10 mouse cellular contexts compared by ENCODE assay signal in genomic region chr5:131813331-131813781, GRCm38 (mm10).
DNase-seq lines count a peak whose midpoint lies in the region; ATAC-seq and TF ChIP-seq lines count a peak whose summit lies in the region.
"Had no signal": no experiment of that assay in that cellular context is flagged by ENCODE, and none has a peak within 500 bp of the region (broad histone marks: within the 10 kb centered on the region; RNA-seq: fewer than 3 reads in every experiment).

No protein-coding gene starts in this region.

- no peaks in the 10 kb centered on the region for H3K27me3 ChIP-seq in MEL (ENCODE audit: control insufficient read depth in 1 of 2, insufficient read depth in 2 of 2, low read length in 2 of 2)
- no peaks in the 10 kb centered on the region for H3K27me3 ChIP-seq in kidney, adult 2 months (replicated peaks; ENCODE audit: control insufficient read depth, insufficient read depth, low read length)
- H3K27me3 ChIP-seq in kidney, embryonic 16.5 days (ENCODE audit: insufficient read depth, low read length) = no peaks in the 10 kb centered on the region
- H3K27me3 ChIP-seq: stomach, embryonic 15.5 days had no signal

- peaks cover 7 to 20% of the 10 kb centered on the region in 2 experiments; a peak in 3 of 4 replicates for H3K4me1 ChIP-seq in MEL (ENCODE audit: control insufficient read depth in 1 of 2, insufficient read depth in 2 of 2, low read length in 2 of 2)
- H3K4me1 ChIP-seq in kidney, adult 2 months (ENCODE audit: control insufficient read depth, insufficient read depth, low read length) = no peaks in the 10 kb centered on the region
- 0 out of 2 replicates have a peak, but pooled peaks cover 5% of the 10 kb centered on the region for H3K4me1 ChIP-seq in kidney, embryonic 16.5 days (ENCODE audit: insufficient read depth, low read length)

- H3K9ac ChIP-seq in MEL (ENCODE audit: control insufficient read depth, low read depth, low read length, poor library complexity, severe bottlenecking) = no peak overlapping the region
- no peak overlapping the region for H3K9ac ChIP-seq in kidney, embryonic 16.5 days (replicated peaks; ENCODE audit: low read length)
- H3K9ac ChIP-seq: stomach, embryonic 15.5 days had no signal

- peak overlapping the region; percentile 89 for H3K27ac ChIP-seq in MEL (ENCODE audit: control insufficient read depth, low read depth, low read length)
- no peak overlapping the region for H3K27ac ChIP-seq in kidney, adult 2 months (ENCODE audit: insufficient read depth, low read depth, low read length)
- no peak overlapping the region for H3K27ac ChIP-seq in kidney, embryonic 16.5 days (ENCODE audit: low read length)

- H3K36me3 ChIP-seq in MEL (ENCODE audit: control insufficient read depth in 1 of 2, insufficient read depth in 2 of 2, low read length in 2 of 2) = peaks cover 0 to 5% of the 10 kb centered on the region in 2 experiments; a peak in 2 of 4 replicates
- H3K36me3 ChIP-seq in kidney, adult 2 months (ENCODE audit: control insufficient read depth, insufficient read depth, low read length) = no peaks in the 10 kb centered on the region
- H3K36me3 ChIP-seq in kidney, embryonic 16.5 days (ENCODE audit: insufficient read depth, low read length) = no peaks in the 10 kb centered on the region
- H3K36me3 ChIP-seq: stomach, embryonic 15.5 days had no signal

- no peak for TF ChIP-seq EP300 in MEL (IDR thresholded peaks at IDR 0.05; ENCODE audit: low read depth in 1 of 2, low read length in 2 of 2)

- H3K9me3 ChIP-seq in MEL (replicated peaks; ENCODE audit: insufficient read depth, low read length) = no peaks in the 10 kb centered on the region
- no peaks in the 10 kb centered on the region for H3K9me3 ChIP-seq in kidney, embryonic 16.5 days (ENCODE audit: low read length)
- H3K9me3 ChIP-seq: stomach, embryonic 15.5 days had no signal

- WGBS in kidney, adult 2 months = 63% methylated on average over 7 of the region's 7 CpGs
- 32% methylated on average over 7 of the region's 7 CpGs for WGBS in kidney, embryonic 16.5 days

- no peak for TF ChIP-seq RAD21 in MEL (IDR thresholded peaks at IDR 0.05; ENCODE audit: low read depth, low read length)

- no peak overlapping the region for H3K4me3 ChIP-seq in MEL (ENCODE audit: control insufficient read depth in 1 of 2, insufficient read depth in 1 of 2, low read depth in 2 of 2, low read length in 2 of 2)
- no peak overlapping the region for H3K4me3 ChIP-seq in kidney, adult 2 months (ENCODE audit: insufficient read depth, low read depth, low read length)
- H3K4me3 ChIP-seq in kidney, embryonic 16.5 days (ENCODE audit: low read length) = no peak overlapping the region
- H3K4me3 ChIP-seq: stomach, embryonic 15.5 days had no signal

- H3K4me2 ChIP-seq in kidney, embryonic 16.5 days (replicated peaks; ENCODE audit: low read depth, low read length) = no peak overlapping the region
- H3K4me2 ChIP-seq: stomach, embryonic 15.5 days had no signal

- TF ChIP-seq POLR2A in MEL (IDR thresholded peaks at IDR 0.05; ENCODE audit: control insufficient read depth in 1 of 2, insufficient read depth in 1 of 2, low read depth in 1 of 2, low read length in 2 of 2, poor library complexity in 1 of 2) = no peak
- TF ChIP-seq POLR2A in kidney, adult 2 months (IDR thresholded peaks at IDR 0.05; ENCODE audit: low read depth, low read length) = no peak

- intact Hi-C loops in gastrocnemius, postnatal 36 days (cut with DNase I) = no loop called here

- H3K79me2 ChIP-seq in MEL (ENCODE audit: control insufficient read depth, insufficient read depth, low read length, poor library complexity) = no peaks in the 10 kb centered on the region

- TF ChIP-seq CTCF in MEL (IDR thresholded peaks at IDR 0.05 in 2 of 3, conservative IDR thresholded peaks at IDR 0.05 in 1 of 3; ENCODE audit: control insufficient read depth in 1 of 3, insufficient read depth in 1 of 3, low read depth in 2 of 3, low read length in 3 of 3, poor library complexity in 1 of 3, severe bottlenecking in 1 of 3) = no peak
- TF ChIP-seq CTCF in kidney, adult 2 months (conservative IDR thresholded peaks at IDR 0.05; ENCODE audit: insufficient read depth, insufficient read length, low read depth, low read length) = no peak

- ATAC-seq in kidney, embryonic 16.5 days (ENCODE audit: low FRiP score, low TSS enrichment) = no peak

- peak; percentile 11 for DNase-seq in gastrocnemius, adult 18-20 months (ENCODE audit: low spot score)
- no peak for DNase-seq in gastrocnemius, postnatal 36 days
- peak; percentile 6 for DNase-seq in MEL (ENCODE audit: low read depth, low spot score)
- DNase-seq in gastrocnemius, postnatal 10 days = peak; percentile 14
- DNase-seq in left cerebral cortex, adult 18-20 months (ENCODE audit: low spot score in 2 of 2) = peak; percentile 74 to 79
- no peak for DNase-seq in kidney, adult 2 months
- no peak for DNase-seq in kidney, adult 9 months
- DNase-seq: kidney, postnatal 25 days had no signal

TF ChIP-seq in MEL, 35 proteins besides CTCF, POLR2A, EP300 and RAD21:
- TF ChIP-seq MYC (IDR thresholded peaks at IDR 0.05; ENCODE audit: low read depth, low read length) (no peak), MEF2A (IDR thresholded peaks at IDR 0.05; ENCODE audit: extremely low read depth, insufficient replicate concordance, low read depth, low read length, poor library complexity, severe bottlenecking) (no peak), MXI1 (IDR thresholded peaks at IDR 0.05; ENCODE audit: low read depth, low read length) (no peak), NELFE (IDR thresholded peaks at IDR 0.05; ENCODE audit: low read depth, low read length) (no peak), TAL1 (IDR thresholded peaks at IDR 0.05; ENCODE audit: low read length) (no peak), ELF1 (IDR thresholded peaks at IDR 0.05; ENCODE audit: low read depth, low read length) (no peak), CHD2 (IDR thresholded peaks at IDR 0.05; ENCODE audit: low read length) (no peak), UBTF (IDR thresholded peaks at IDR 0.05; ENCODE audit: borderline replicate concordance, insufficient read depth, low read depth, low read length) (no peak), ZNF384 (IDR thresholded peaks at IDR 0.05; ENCODE audit: low read depth, low read length) (no peak), TCF12 (IDR thresholded peaks at IDR 0.05; ENCODE audit: low read depth, low read length) (no peak), USF2 (IDR thresholded peaks at IDR 0.05; ENCODE audit: borderline replicate concordance in 1 of 2, insufficient read depth in 1 of 2, low read depth in 1 of 2, low read length in 2 of 2) (no peak)

Comparison
In these comparisons a context has a peak if more than half of its experiments do, and no peak if none do; other contexts are left out.
1. DNase-seq: peak in gastrocnemius, adult 18-20 months (single experiment), MEL (single experiment), gastrocnemius, postnatal 10 days (single experiment) and left cerebral cortex, adult 18-20 months (2 of 2); none in gastrocnemius, postnatal 36 days (0 of 2), kidney, adult 2 months (single experiment) and kidney, adult 9 months (single experiment).